Mouse (Mus musculus) hindbrain, embryonic 13.5 days (tissue): ENCODE measurements at regions not wholly inside any gene's neighbourhood (a gene's known extent, or its start where the extent isn't known, plus 50 kb on each side); places are given as distances from the start of the nearest gene placed in this dataset.

Experiments used
- ATAC-seq: fragments of 200-750 bp; cut with Nextera tagmentation; 2 replicates; pipeline ENCODE4 v1.8.0; 2017; ENCODE audit warnings: moderate TSS enrichment; ENCODE audit not compliant: low FRiP score
- H3K27ac ChIP-seq: fragments of 300-500 bp; sonication (generic); 2 replicates; pipeline ENCODE4 v1.5.1; 2015; ENCODE audit warnings: inconsistent platforms, mild to moderate bottlenecking, moderate library complexity
- H3K27me3 ChIP-seq: fragments of 300-500 bp; sonication (generic); 2 replicates; pipeline ENCODE4 v1.6.1; 2015; ENCODE audit warnings: mild to moderate bottlenecking, inconsistent platforms
- H3K36me3 ChIP-seq: fragments of 300-500 bp; sonication (generic); 2 replicates; pipeline ENCODE4 v1.6.1; 2015; ENCODE audit warnings: mild to moderate bottlenecking, inconsistent platforms
- H3K4me1 ChIP-seq: fragments of 300-500 bp; sonication (generic); replicated peaks from 2 replicates; pipeline ENCODE4 v1.6.1; 2015; ENCODE audit warnings: inconsistent platforms
- H3K4me2 ChIP-seq: fragments of 300-500 bp; sonication (generic); 2 replicates; pipeline ENCODE4 v1.6.1; 2015; ENCODE audit warnings: inconsistent platforms, mild to moderate bottlenecking, moderate library complexity
- H3K4me3 ChIP-seq: fragments of 300-500 bp; sonication (generic); 2 replicates; pipeline ENCODE4 v1.5.1; 2015; ENCODE audit warnings: mild to moderate bottlenecking, inconsistent platforms
- H3K9ac ChIP-seq: fragments of 300-500 bp; sonication (generic); 2 replicates; pipeline ENCODE4 v1.6.1; 2015; ENCODE audit warnings: mild to moderate bottlenecking, inconsistent platforms
- H3K9me3 ChIP-seq: fragments of 300-500 bp; sonication (generic); 2 replicates; pipeline ENCODE4 v1.6.1; 2016; ENCODE audit warnings: inconsistent platforms
- WGBS: fragments of 180-500 bp; shearing (Covaris S2); methylation state at CpG from one replicate; pipeline ENCODE4 v1.1.7; 2015; 5-methylcytosine and 5-hydroxymethylcytosine counted together

GRCm38 (mm10) chr1:76378154-76378553, 832.1 kb downstream of the Slc4a3 start:
- Histone ChIP-seq H3K27ac (no peak overlapping the region), H3K9me3 (no peaks in the 10 kb centered on the region), H3K4me2 (no peak overlapping the region), H3K36me3 (no peaks in the 10 kb centered on the region), H3K4me3 (no peak overlapping the region), H3K9ac (no peak overlapping the region), H3K4me1 (no peaks in the 10 kb centered on the region), H3K27me3 (no peaks in the 10 kb centered on the region)
- 88% methylated on average over 3 of the region's 3 CpGs for WGBS
- ATAC-seq, result no peak

DNA sequence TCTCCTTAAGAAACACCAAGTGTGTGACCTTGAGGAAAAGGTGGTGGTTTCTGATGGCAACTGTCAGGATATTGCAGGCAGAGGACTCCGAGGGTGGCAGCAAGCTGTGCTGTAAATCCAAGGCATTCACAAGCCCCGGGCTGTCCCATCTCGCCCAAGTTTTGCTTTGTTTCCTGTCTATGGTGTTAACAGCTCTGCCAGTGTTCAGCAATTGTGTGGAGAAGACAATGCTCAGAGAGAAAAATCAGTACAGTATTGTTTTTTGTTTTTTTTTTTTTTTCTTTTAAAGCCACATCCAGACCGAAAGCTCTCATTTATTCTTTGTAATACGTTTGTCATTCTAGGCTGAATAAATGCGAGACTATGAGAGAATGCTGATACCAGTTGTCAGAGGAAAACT, 846.5 kb downstream of the Slc4a3 start:
- WGBS, result 32% methylated on average over 6 of the region's 6 CpGs
- no peak overlapping the region for H3K9ac ChIP-seq
- H3K4me2 ChIP-seq, result no peak overlapping the region
- H3K9me3 ChIP-seq, result no peaks in the 10 kb centered on the region
- ATAC-seq, result no peak
- peaks cover 9% of the 10 kb centered on the region; the same call in 1 of the 2 replicates for H3K4me1 ChIP-seq
- no peak overlapping the region for H3K4me3 ChIP-seq
- no peaks in the 10 kb centered on the region for H3K36me3 ChIP-seq
- no peaks in the 10 kb centered on the region for H3K27me3 ChIP-seq
- no peak overlapping the region for H3K27ac ChIP-seq

- WGBS, result 82% methylated on average over 8 of the region's 8 CpGs
- Histone ChIP-seq H3K4me1 (peaks cover 9% of the 10 kb centered on the region; the same call in 1 of the 2 replicates), H3K27me3 (no peaks in the 10 kb centered on the region), H3K4me2 (no peak overlapping the region), H3K9me3 (no peaks in the 10 kb centered on the region), H3K36me3 (no peaks in the 10 kb centered on the region), H3K9ac (no peak overlapping the region), H3K4me3 (no peak overlapping the region), H3K27ac (no peak overlapping the region)
- no peak for ATAC-seq
Observed at GRCm38 (mm10) chr1:76394038-76394437, 848.0 kb downstream of the Slc4a3 start.

- Histone ChIP-seq H3K4me3 (no peak overlapping the region), H3K27ac (no peak overlapping the region), H3K4me2 (no peak overlapping the region), H3K9me3 (no peaks in the 10 kb centered on the region), H3K4me1 (no peaks in the 10 kb centered on the region), H3K36me3 (no peaks in the 10 kb centered on the region), H3K27me3 (no peaks in the 10 kb centered on the region), H3K9ac (no peak overlapping the region)
- 68% methylated on average over 2 of the region's 2 CpGs for WGBS
- ATAC-seq, result no peak
Observed at GRCm38 (mm10) chr1:76402854-76403253, 856.8 kb downstream of the Slc4a3 start.

GRCm38 (mm10) chr1:76404003-76404402, 857.9 kb downstream of the Slc4a3 start:
- no peak overlapping the region for H3K27ac ChIP-seq
- no peaks in the 10 kb centered on the region for H3K9me3 ChIP-seq
- ATAC-seq, result no peak
- H3K4me3 ChIP-seq, result no peak overlapping the region
- 68% methylated on average over 4 of the region's 4 CpGs for WGBS
- H3K36me3 ChIP-seq, result no peaks in the 10 kb centered on the region
- no peak overlapping the region for H3K9ac ChIP-seq
- no peak overlapping the region for H3K4me2 ChIP-seq
- H3K4me1 ChIP-seq, result no peaks in the 10 kb centered on the region
- no peaks in the 10 kb centered on the region for H3K27me3 ChIP-seq

GRCm38 (mm10) chr1:76410813-76411212, 864.7 kb downstream of the Slc4a3 start:
- H3K9ac ChIP-seq, result no peak overlapping the region
- no peaks in the 10 kb centered on the region for H3K27me3 ChIP-seq
- H3K4me2 ChIP-seq, result no peak overlapping the region
- H3K9me3 ChIP-seq, result no peaks in the 10 kb centered on the region
- ATAC-seq, result no peak
- H3K4me1 ChIP-seq, result no peaks in the 10 kb centered on the region
- WGBS, result 87% methylated on average over 4 of the region's 4 CpGs
- H3K36me3 ChIP-seq, result no peaks in the 10 kb centered on the region
- H3K4me3 ChIP-seq, result no peak overlapping the region
- no peak overlapping the region for H3K27ac ChIP-seq

- H3K9me3 ChIP-seq, result no peaks in the 10 kb centered on the region
- H3K4me2 ChIP-seq, result no peak overlapping the region
- no peaks in the 10 kb centered on the region for H3K36me3 ChIP-seq
- H3K4me1 ChIP-seq, result no peaks in the 10 kb centered on the region
- ATAC-seq, result no peak
- no peaks in the 10 kb centered on the region for H3K27me3 ChIP-seq
- WGBS, result 85% methylated on average over 9 of the region's 9 CpGs
- H3K9ac ChIP-seq, result no peak overlapping the region
- no peak overlapping the region for H3K4me3 ChIP-seq
- no peak overlapping the region for H3K27ac ChIP-seq
Observed at GRCm38 (mm10) chr1:76420525-76420924, 874.5 kb downstream of the Slc4a3 start.

DNA sequence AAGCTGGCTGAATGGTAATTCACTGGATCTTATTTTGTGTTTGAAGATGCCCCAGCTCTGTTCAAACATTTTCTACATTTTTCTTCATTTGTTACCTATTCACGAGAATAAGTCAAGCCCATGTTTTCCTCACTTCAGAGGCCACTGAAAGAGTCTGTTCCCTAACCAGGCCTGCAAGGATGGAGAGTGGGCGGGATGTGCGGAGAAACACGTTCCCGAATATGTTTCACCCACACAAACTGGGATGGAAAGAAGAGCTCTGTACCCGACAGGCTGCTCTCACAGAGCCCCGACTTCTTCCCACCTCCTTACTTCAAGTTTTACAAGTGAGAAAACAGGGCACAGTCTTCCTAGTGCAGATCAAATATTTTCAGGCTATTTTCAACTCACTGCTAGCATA, 881.4 kb downstream of the Slc4a3 start:
- Histone ChIP-seq H3K9me3 (no peaks in the 10 kb centered on the region), H3K36me3 (no peaks in the 10 kb centered on the region), H3K4me3 (no peak overlapping the region), H3K4me1 (no peaks in the 10 kb centered on the region), H3K9ac (no peak overlapping the region), H3K27ac (no peak overlapping the region), H3K27me3 (0 out of 2 replicates have a peak, but pooled peaks cover 4% of the 10 kb centered on the region), H3K4me2 (no peak overlapping the region)
- ATAC-seq, result no peak
- 78% methylated on average over 7 of the region's 7 CpGs for WGBS

- H3K9ac ChIP-seq, result no peak overlapping the region
- ATAC-seq, result no peak
- H3K4me1 ChIP-seq, result peaks cover 9% of the 10 kb centered on the region
- 0 out of 2 replicates have a peak, but pooled peaks cover 4% of the 10 kb centered on the region for H3K27me3 ChIP-seq
- H3K4me3 ChIP-seq, result no peak overlapping the region
- no peak overlapping the region for H3K4me2 ChIP-seq
- 76% methylated on average over 6 of the region's 6 CpGs for WGBS
- no peak overlapping the region for H3K27ac ChIP-seq
- no peaks in the 10 kb centered on the region for H3K9me3 ChIP-seq
- H3K36me3 ChIP-seq, result no peaks in the 10 kb centered on the region
Observed at GRCm38 (mm10) chr1:76430041-76430610, 884.1 kb downstream of the Slc4a3 start.

GRCm38 (mm10) chr1:76433481-76433941, 887.4 kb downstream of the Slc4a3 start:
- Histone ChIP-seq H3K9me3 (no peaks in the 10 kb centered on the region), H3K4me3 (no peak overlapping the region), H3K4me2 (no peak overlapping the region), H3K4me1 (peaks cover 9% of the 10 kb centered on the region), H3K27ac (no peak overlapping the region), H3K36me3 (no peaks in the 10 kb centered on the region), H3K27me3 (0 out of 2 replicates have a peak, but pooled peaks cover 4% of the 10 kb centered on the region), H3K9ac (no peak overlapping the region)
- ATAC-seq, result peak; percentile 63; the same call in 1 of the 2 replicates
- WGBS, result 11% methylated on average over 6 of the region's 6 CpGs

DNA sequence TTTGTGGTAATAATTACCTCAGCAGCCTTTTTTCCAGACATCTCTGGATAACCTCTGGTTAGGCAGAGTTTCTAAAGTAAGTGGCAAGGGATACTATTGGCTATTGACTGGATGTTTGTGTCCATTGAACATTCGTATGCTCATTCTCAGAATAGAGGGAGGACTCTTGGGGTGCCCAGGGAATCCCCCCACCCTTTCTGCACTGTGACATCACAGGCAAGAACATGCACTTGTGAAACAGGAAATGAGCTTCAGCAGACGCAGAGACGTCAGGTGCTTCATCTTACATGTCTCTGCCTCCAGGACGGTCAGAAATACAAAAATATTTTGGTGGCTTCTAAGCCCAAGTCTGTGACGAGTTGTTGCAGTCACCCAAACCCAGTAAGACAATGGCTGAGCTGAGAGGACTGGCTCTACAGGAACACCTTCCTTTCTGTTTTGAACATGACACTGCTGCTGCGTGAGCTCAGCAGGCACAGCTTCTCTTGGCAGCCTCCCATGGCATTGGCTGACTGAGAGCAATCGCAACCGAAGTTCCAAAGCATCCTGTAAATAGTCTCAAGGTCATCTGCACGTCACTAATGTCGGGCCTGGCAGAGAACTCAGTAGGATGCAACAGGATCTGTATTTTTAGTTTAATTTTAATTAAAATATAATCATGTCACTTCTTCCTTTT, 904.6 kb downstream of the Slc4a3 start:
- WGBS, result 74% methylated on average over 10 of the region's 10 CpGs
- ATAC-seq, result no peak
- peaks cover 9% of the 10 kb centered on the region for H3K4me1 ChIP-seq
- no peaks in the 10 kb centered on the region for H3K9me3 ChIP-seq
- no peak overlapping the region for H3K4me2 ChIP-seq
- H3K27me3 ChIP-seq, result no peaks in the 10 kb centered on the region
- no peak overlapping the region for H3K4me3 ChIP-seq
- no peak overlapping the region for H3K9ac ChIP-seq
- H3K36me3 ChIP-seq, result no peaks in the 10 kb centered on the region
- no peak overlapping the region for H3K27ac ChIP-seq

GRCm38 (mm10) chr1:76453160-76453710, 907.2 kb downstream of the Slc4a3 start:
- H3K4me3 ChIP-seq, result no peak overlapping the region
- peaks cover 9% of the 10 kb centered on the region for H3K4me1 ChIP-seq
- H3K27me3 ChIP-seq, result no peaks in the 10 kb centered on the region
- 65% methylated on average over 7 of the region's 7 CpGs for WGBS
- no peak for ATAC-seq
- no peak overlapping the region for H3K4me2 ChIP-seq
- H3K9me3 ChIP-seq, result no peaks in the 10 kb centered on the region
- no peak overlapping the region for H3K9ac ChIP-seq
- no peaks in the 10 kb centered on the region for H3K36me3 ChIP-seq
- no peak overlapping the region for H3K27ac ChIP-seq

GRCm38 (mm10) chr1:76466562-76466961, 920.5 kb downstream of the Slc4a3 start:
- Histone ChIP-seq H3K9me3 (no peaks in the 10 kb centered on the region), H3K27me3 (no peaks in the 10 kb centered on the region), H3K4me3 (no peak overlapping the region), H3K4me2 (no peak overlapping the region), H3K27ac (no peak overlapping the region), H3K9ac (no peak overlapping the region), H3K4me1 (no peaks in the 10 kb centered on the region), H3K36me3 (no peaks in the 10 kb centered on the region)
- ATAC-seq, result no peak
- 91% methylated on average over 2 of the region's 2 CpGs for WGBS
